Mouse (Mus musculus): ENCODE measurements around the gene Inha.

GRCm38 (mm10) chr1:75507006-75507405, at the start of gene Inha:
- TF ChIP-seq GATA1 (IDR thresholded peaks at IDR 0.05; ENCODE audit: borderline replicate concordance, low read length) (no peak), FLI1 (IDR thresholded peaks at IDR 0.05; ENCODE audit: low read length) (no peak)

Measured in megakaryocyte, embryonic 14.5 days (primary cell).